Comparison of ENCODE assay signal across 12 mouse cellular contexts in genomic region chr13:55757645-55758044, GRCm38 (mm10). TPM values are rescaled to one million over a fixed set of nuclear protein-coding genes. Genes with fewer than 3 reads are reported as not detected.
A peak's percentile ranks its signal among the peaks of the same experiment; 100 is the strongest.
DNase-seq lines count a peak whose midpoint lies in the region; TF ChIP-seq lines count a peak whose summit lies in the region.
"Had no signal": no experiment of that assay in that cellular context is flagged by ENCODE, and none has a peak within 500 bp of the region (broad histone marks: within the 10 kb centered on the region; RNA-seq: fewer than 3 reads in every experiment).

No protein-coding gene starts in this region.

- peak; percentile 33 for TF ChIP-seq CTCF in lung, adult 2 months (IDR thresholded peaks at IDR 0.05; ENCODE audit: insufficient read depth, low read length)

- no peak for TF ChIP-seq POLR2A in lung, adult 2 months (IDR thresholded peaks at IDR 0.05; ENCODE audit: borderline replicate concordance, extremely low read depth, low read depth, low read length)

- no peak overlapping the region for H3K4me3 ChIP-seq in lung, adult 2 months (replicated peaks; ENCODE audit: extremely low read depth, low read depth, low read length)
- H3K4me3 ChIP-seq: embryonic facial prominence, embryonic 12.5 days; stomach, embryonic 15.5 days had no signal

- H3K4me1 ChIP-seq in lung, adult 2 months (ENCODE audit: control insufficient read depth, insufficient read depth, low read length) = no peaks in the 10 kb centered on the region

- peak; percentile 33 for DNase-seq in embryo, embryonic 11 days
- DNase-seq in embryo, embryonic 10.5 days (ENCODE audit: low spot score) = no peak
- DNase-seq in lung, adult 2 months = no peak
- no peak for DNase-seq in lung, postnatal 10 days
- DNase-seq in ES-CJ7 (ENCODE audit: low read depth, low spot score) = peak; percentile 83
- peak; percentile 49 to 65 for DNase-seq in kidney, postnatal 4 days
- no peak for DNase-seq in heart, postnatal 4 days
- DNase-seq in right cerebral cortex, postnatal 36 days (ENCODE audit: low spot score in 2 of 2) = no peak
- DNase-seq: heart, postnatal 10 days had no signal

- 82% methylated on average over 6 of the region's 6 CpGs for WGBS in lung, adult 2 months

RNA-seq across cellular contexts. Expression of gene Catsper3, which starts 26.7 kb away (rescaled TPM):
- polyA plus RNA-seq in lung, adult 2 months (2012; rRNA removed) = 0.19 TPM in 1 of 2 replicates, not detected in the other
- under 1 TPM in 1 of 2 experiments, not detected in 1; 0.33 TPM for total RNA-seq in heart, postnatal 4 days (2021)
- polyA plus RNA-seq: embryonic facial prominence, embryonic 12.5 days; limb, embryonic 13.5 days; stomach, embryonic 15.5 days had no signal

RNA-seq across cellular contexts. Expression of gene Pcbd2, which starts 30.5 kb away (rescaled TPM):
- polyA plus RNA-seq in lung, adult 2 months (2012; rRNA removed) = 29.4 and 33.0 TPM in 2 replicates
- 10 to 100 TPM; 42.2 to 45.7 TPM for total RNA-seq in heart, postnatal 4 days (2021)

RNA-seq across cellular contexts. Expression of gene Txndc15, which starts 43.2 kb away (rescaled TPM):
- 37.1 and 39.1 TPM in 2 replicates for polyA plus RNA-seq in lung, adult 2 months (2012; rRNA removed)
- total RNA-seq in heart, postnatal 4 days (2021) = 10 to 100 TPM; 35.7 to 36.6 TPM

Comparison
In these comparisons a context has a peak if more than half of its experiments do, and no peak if none do; other contexts are left out.
1. DNase-seq: peak in embryo, embryonic 11 days (single experiment), ES-CJ7 (single experiment) and kidney, postnatal 4 days (2 of 2); none in embryo, embryonic 10.5 days (single experiment), lung, adult 2 months (single experiment), lung, postnatal 10 days (single experiment), heart, postnatal 4 days (single experiment) and right cerebral cortex, postnatal 36 days (0 of 2).